Mouse (Mus musculus) hindbrain, embryonic 12.5 days (tissue): Measurements from ENCODE around the gene Vmn1r114. TPM values are rescaled to one million over a fixed set of nuclear protein-coding genes. Genes with fewer than 3 reads are reported as not detected.
"Not testable (repeated sequence)": the region's sequence is repeated elsewhere in the genome, so short reads cannot be mapped to it uniquely, and the experiment has no call there.

Source experiments
- ATAC-seq: fragments of 200-750 bp; cut with Nextera tagmentation; 2 replicates; pipeline ENCODE4 v1.8.0; 2017; ENCODE audit warnings: moderate TSS enrichment; ENCODE audit not compliant: low FRiP score
- H3K27ac ChIP-seq: fragments of 300-500 bp; sonication (generic); 2 replicates; pipeline ENCODE4 v1.5.1; 2016; ENCODE audit warnings: mild to moderate bottlenecking
- H3K27me3 ChIP-seq: fragments of 300-500 bp; sonication (generic); 2 replicates; pipeline ENCODE4 v1.6.1; 2016; ENCODE audit warnings: mild to moderate bottlenecking
- H3K36me3 ChIP-seq: fragments of 300-500 bp; sonication (generic); 2 replicates; pipeline ENCODE4 v1.6.1; 2016; ENCODE audit warnings: mild to moderate bottlenecking
- H3K4me1 ChIP-seq: fragments of 300-500 bp; sonication (generic); 2 replicates; pipeline ENCODE4 v1.6.1; 2016
- H3K4me2 ChIP-seq: fragments of 300-500 bp; sonication (generic); replicated peaks from 2 replicates; pipeline ENCODE4 v1.6.1; 2016; ENCODE audit warnings: mild to moderate bottlenecking
- H3K4me3 ChIP-seq: fragments of 300-500 bp; sonication (generic); 2 replicates; pipeline ENCODE4 v1.5.1; 2016; ENCODE audit warnings: mild to moderate bottlenecking
- H3K9ac ChIP-seq: fragments of 300-500 bp; sonication (generic); 2 replicates; pipeline ENCODE4 v1.6.1; 2016; ENCODE audit warnings: mild to moderate bottlenecking, moderate library complexity
- H3K9me3 ChIP-seq: fragments of 300-500 bp; sonication (generic); replicated peaks from 2 replicates; pipeline ENCODE4 v1.6.1; 2016; ENCODE audit warnings: mild to moderate bottlenecking
- WGBS: fragments of 180-500 bp; shearing (Covaris S2); methylation state at CpG from one replicate; pipeline ENCODE4 v1.1.7; 2016; 5-methylcytosine and 5-hydroxymethylcytosine counted together
- polyA plus RNA-seq: library from polyadenylated mRNA; unstranded; fragments of >200 nt; fragmentation: Nextera tagmentation; extraction: Ambion mirVana; gene quantifications from 2 replicates; pipeline ENCODE4 v1.2.1, GENCODE M21; 2016

Gene Vmn1r114
- not detected in 2 replicates for polyA plus RNA-seq

- no CpG with 5 or more reads among the region's 5 CpGs for WGBS
- H3K4me3 ChIP-seq, ATAC-seq, H3K27me3 ChIP-seq, H3K9me3 ChIP-seq, H3K9ac ChIP-seq, H3K4me2 ChIP-seq, H3K36me3 ChIP-seq, H3K4me1 ChIP-seq, H3K27ac ChIP-seq: not testable (repeated sequence)
Observed at GRCm38 (mm10) chr7:20812086-20812485, at the start of gene Vmn1r114. TSS of gene Vmn1r114 (minus strand) at chr7:20812186.

GRCm38 (mm10) chr7:20844885-20845284 is 32.9 kb upstream of the Vmn1r114 start, which contains the start of gene Vmn1r115:
TSS of gene Vmn1r115 (minus strand) at chr7:20844985.
- not testable (repeated sequence) for H3K4me2 ChIP-seq, ATAC-seq, H3K4me3 ChIP-seq, H3K9ac ChIP-seq, H3K27me3 ChIP-seq, H3K9me3 ChIP-seq, H3K4me1 ChIP-seq, H3K36me3 ChIP-seq, H3K27ac ChIP-seq
- WGBS, result 88% methylated on average over 1 of the region's 3 CpGs

- not testable (repeated sequence) for H3K27me3 ChIP-seq, ATAC-seq, H3K9ac ChIP-seq, H3K4me3 ChIP-seq, H3K4me2 ChIP-seq, H3K9me3 ChIP-seq, H3K36me3 ChIP-seq, H3K27ac ChIP-seq, H3K4me1 ChIP-seq
- 58% methylated on average over 2 of the region's 2 CpGs for WGBS
Observed at GRCm38 (mm10) chr7:20786985-20787384, 25.0 kb downstream of the Vmn1r114 start, which contains the start of gene Vmn1r113. TSS of gene Vmn1r113 (plus strand) at chr7:20787285.

- H3K4me2 ChIP-seq, H3K27me3 ChIP-seq, H3K9ac ChIP-seq, H3K4me3 ChIP-seq, H3K4me1 ChIP-seq, H3K9me3 ChIP-seq, ATAC-seq, H3K27ac ChIP-seq, H3K36me3 ChIP-seq: not testable (repeated sequence)
- WGBS, result no CpG with 5 or more reads among the region's 3 CpGs
Observed at GRCm38 (mm10) chr7:20770885-20771284, 41.1 kb downstream of the Vmn1r114 start, which contains the start of gene Vmn1r112. TSS of gene Vmn1r112 (plus strand) at chr7:20771185.

Other genes with a start within 250 kb of the Vmn1r114 start
- gene Gm4141, start 235.9 kb downstream of the Vmn1r114 start, polyA plus RNA-seq, result not detected in 2 replicates
- not detected in 2 replicates for gene Gm4513, start 213.2 kb downstream of the Vmn1r114 start, polyA plus RNA-seq
- not detected in 2 replicates for gene Vmn1r107, start 143.3 kb downstream of the Vmn1r114 start, polyA plus RNA-seq
- not detected in 2 replicates for gene Vmn1r111, start 109.0 kb downstream of the Vmn1r114 start, polyA plus RNA-seq
- not detected in 2 replicates for gene Gm10668, start 81.6 kb downstream of the Vmn1r114 start, polyA plus RNA-seq
- not detected in 2 replicates for gene Vmn1r112, start 41.0 kb downstream of the Vmn1r114 start, polyA plus RNA-seq
- gene Vmn1r113, start 24.9 kb downstream of the Vmn1r114 start, polyA plus RNA-seq, result not detected in 2 replicates
- gene Vmn1r115, start 32.8 kb upstream of the Vmn1r114 start, polyA plus RNA-seq, result not detected in 2 replicates
- gene Vmn1r116, start 60.1 kb upstream of the Vmn1r114 start, polyA plus RNA-seq, result not detected in 2 replicates
- gene Vmn1r117, start 71.9 kb upstream of the Vmn1r114 start, polyA plus RNA-seq, result not detected in 2 replicates
- gene Vmn1r118, start 100.2 kb upstream of the Vmn1r114 start, polyA plus RNA-seq, result not detected in 2 replicates
- gene Vmn1r119, start 200.3 kb upstream of the Vmn1r114 start, polyA plus RNA-seq, result not detected in 2 replicates
- gene Vmn1r120, start 241.6 kb upstream of the Vmn1r114 start, polyA plus RNA-seq, result not detected in 2 replicates